Mouse (Mus musculus): Measurements from ENCODE around the gene Hist1h2bl. TPM values are rescaled to one million over a fixed set of nuclear protein-coding genes. Genes with fewer than 3 reads are reported as not detected.

The Hist1h2bl gene
- polyA plus RNA-seq (2017; shearing (Covaris generic)), result not detected

DNA sequence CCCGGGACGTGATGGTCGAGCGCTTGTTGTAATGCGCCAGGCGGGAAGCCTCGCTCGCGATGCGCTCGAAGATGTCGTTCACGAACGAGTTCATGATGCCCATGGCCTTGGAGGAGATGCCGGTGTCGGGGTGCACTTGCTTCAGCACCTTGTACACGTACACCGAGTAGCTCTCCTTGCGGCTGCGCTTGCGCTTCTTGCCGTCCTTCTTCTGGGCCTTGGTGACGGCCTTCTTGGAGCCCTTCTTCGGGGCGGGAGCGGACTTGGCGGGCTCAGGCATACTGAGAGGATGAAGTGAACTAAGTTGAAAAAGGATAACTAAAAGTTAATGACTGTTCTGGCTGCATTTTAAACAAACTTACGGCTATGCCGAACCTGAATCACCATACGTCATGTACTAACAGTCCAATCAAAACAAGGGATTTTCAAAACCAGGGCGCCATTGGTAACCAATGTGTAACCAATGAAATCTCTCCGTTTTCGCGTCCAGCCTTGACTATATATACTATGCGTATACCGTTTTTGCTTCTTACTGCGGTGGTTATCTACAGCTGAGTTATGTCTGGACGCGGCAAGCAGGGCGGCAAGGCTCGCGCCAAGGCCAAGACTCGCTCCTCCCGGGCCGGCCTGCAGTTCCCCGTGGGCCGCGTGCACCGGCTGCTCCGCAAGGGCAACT lies at the start of gene Hist1h2bl, which contains the start of gene Hist1h2ai:
Gene Hist1h2bl (minus strand): TSS at position 280 of the 676 bp plus-strand sequence.
Gene Hist1h2ai (plus strand): TSS at position 559 of the 676 bp plus-strand sequence.

GRCm38 (mm10) chr13:21753524-21754285 lies 37.8 kb upstream of the Hist1h2bl start, which contains the start of the genes Hist1h2ak and Hist1h2bn:
Gene Hist1h2ak (minus strand): TSS chr13:21753827.
Gene Hist1h2bn (plus strand): TSS chr13:21754123.

DNA sequence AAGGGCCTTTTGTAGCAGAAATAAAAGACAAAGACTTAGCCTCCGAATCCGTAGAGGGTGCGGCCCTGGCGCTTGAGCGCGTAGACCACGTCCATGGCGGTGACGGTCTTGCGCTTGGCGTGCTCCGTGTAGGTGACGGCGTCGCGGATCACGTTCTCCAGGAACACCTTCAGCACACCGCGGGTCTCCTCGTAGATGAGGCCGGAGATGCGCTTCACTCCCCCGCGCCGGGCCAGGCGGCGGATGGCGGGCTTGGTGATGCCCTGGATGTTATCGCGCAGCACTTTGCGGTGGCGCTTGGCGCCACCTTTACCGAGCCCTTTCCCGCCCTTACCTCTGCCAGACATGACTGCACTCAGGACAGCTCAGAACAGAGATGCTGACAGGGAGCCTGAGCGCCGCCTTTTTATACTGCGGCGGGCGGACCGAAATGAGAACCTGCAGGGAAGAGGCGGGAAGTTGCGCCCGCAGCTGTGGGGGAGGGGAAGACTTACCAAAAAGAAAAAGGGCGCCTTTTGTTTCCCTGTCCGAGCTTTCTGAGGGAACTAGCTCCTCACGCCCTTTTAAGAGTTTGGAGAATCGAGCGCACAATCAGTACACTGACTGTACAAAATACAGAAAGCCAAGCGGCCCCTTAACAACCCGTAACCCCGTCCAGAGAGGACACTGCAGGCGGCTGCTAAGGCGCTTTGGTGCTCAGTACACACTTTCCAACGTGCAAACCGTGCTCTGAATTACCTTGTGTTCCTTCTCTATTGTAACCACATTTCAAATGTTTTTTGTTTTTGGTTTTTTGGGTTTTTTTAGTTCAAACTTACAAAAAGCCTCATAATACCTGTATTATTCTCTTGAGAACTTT lies 34.4 kb upstream of the Hist1h2bl start, which contains the start of gene Hist1h4k:
Gene Hist1h4k (minus strand): TSS at position 347 of the 859 bp plus-strand sequence.

DNA sequence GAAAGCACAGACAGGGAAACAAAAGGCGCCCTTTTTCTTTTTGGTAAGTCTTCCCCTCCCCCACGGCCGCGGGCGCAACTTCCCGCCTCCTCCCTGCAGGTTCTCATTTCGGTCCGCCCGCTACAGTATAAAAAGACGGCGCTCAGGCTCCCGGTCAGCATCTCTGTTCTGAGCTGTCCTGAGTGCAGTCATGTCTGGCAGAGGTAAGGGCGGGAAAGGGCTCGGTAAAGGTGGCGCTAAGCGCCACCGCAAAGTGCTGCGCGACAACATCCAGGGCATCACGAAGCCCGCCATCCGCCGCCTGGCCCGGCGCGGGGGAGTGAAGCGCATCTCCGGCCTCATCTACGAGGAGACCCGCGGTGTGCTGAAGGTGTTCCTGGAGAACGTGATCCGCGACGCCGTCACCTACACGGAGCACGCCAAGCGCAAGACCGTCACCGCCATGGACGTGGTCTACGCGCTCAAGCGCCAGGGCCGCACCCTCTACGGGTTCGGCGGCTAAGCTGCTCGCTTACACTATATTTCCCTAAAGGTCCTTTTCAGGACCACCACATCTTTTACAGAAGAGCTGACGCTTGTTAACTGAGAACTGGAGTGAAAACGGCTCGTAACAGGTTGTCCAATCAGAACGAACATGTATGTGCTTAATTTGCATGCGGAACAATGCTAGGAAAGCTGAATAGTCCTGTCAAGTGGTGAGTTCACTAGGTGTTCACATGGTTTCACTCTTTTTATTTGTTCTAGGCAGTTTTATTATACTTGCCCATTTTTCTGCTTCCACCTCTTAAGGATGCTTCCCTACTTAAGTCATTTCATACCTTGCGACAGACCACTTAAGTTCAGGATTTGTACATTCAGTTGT lies 19.2 kb upstream of the Hist1h2bl start, which contains the start of gene Hist1h4j:
Gene Hist1h4j (plus strand): TSS at position 159 of the 862 bp plus-strand sequence.

GRCm38 (mm10) chr13:21721757-21722372 lies 5.9 kb upstream of the Hist1h2bl start, which contains the start of gene Hist1h2bm:
Gene Hist1h2bm (plus strand): TSS chr13:21722044.

GRCm38 (mm10) chr13:21717397-21718357 lies 1.7 kb upstream of the Hist1h2bl start, which contains the start of gene Hist1h3h:
Gene Hist1h3h (plus strand): TSS chr13:21717659.

DNA sequence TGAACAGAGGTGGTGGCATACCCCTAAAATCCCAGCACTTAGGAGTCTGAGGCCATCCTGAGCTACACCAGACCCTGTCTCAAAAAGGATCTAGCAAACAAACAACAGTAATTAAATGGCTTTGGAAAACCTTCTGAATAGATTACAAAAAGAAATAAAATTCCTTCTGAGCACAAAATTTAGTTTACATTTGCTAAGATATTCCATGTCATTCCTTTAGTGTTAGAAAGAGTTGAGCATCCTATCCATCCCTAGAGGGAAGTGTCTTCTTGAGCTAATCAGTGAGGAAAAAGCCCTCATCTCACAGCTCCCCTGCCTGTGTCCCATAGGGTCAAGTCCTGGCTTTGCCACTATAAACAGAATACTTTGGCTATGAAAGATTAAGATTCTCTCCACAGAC lies 18.1 kb downstream of the Hist1h2bl start, which contains the start of gene Olfr1359:
Gene Olfr1359 (plus strand): TSS at position 301 of the 400 bp plus-strand sequence.

GRCm38 (mm10) chr13:21677305-21677704 lies 38.6 kb downstream of the Hist1h2bl start, which contains the start of gene Olfr1360:
Gene Olfr1360 (minus strand): TSS chr13:21677405.

Other genes with a start within 250 kb of the Hist1h2bl start
- not detected for gene Nkapl, start 247.6 kb downstream of the Hist1h2bl start, polyA plus RNA-seq (2017; shearing (Covaris generic))
- not detected for gene Zkscan4, start 237.2 kb downstream of the Hist1h2bl start, polyA plus RNA-seq (2017; shearing (Covaris generic))
- not detected for gene Gm10065, start 236.7 kb downstream of the Hist1h2bl start, polyA plus RNA-seq (2017; shearing (Covaris generic))
- 0.55 TPM for gene AK157302, start 220.9 kb downstream of the Hist1h2bl start, polyA plus RNA-seq (2017; shearing (Covaris generic))
- gene Gm11273, start 214.7 kb downstream of the Hist1h2bl start, polyA plus RNA-seq (2017; shearing (Covaris generic)), result 3.5 TPM
- 3.1 TPM for gene Zkscan8, start 185.0 kb downstream of the Hist1h2bl start, polyA plus RNA-seq (2017; shearing (Covaris generic))
- gene Olfr1366, start 173.3 kb downstream of the Hist1h2bl start, polyA plus RNA-seq (2017; shearing (Covaris generic)), result 0.11 TPM
- gene Olfr1535, start 156.2 kb downstream of the Hist1h2bl start, polyA plus RNA-seq (2017; shearing (Covaris generic)), result not detected
- not detected for gene Olfr1364, start 134.4 kb downstream of the Hist1h2bl start, polyA plus RNA-seq (2017; shearing (Covaris generic))
- gene Olfr1362, start 102.1 kb downstream of the Hist1h2bl start, polyA plus RNA-seq (2017; shearing (Covaris generic)), result not detected
- not detected for gene Olfr11, start 73.6 kb downstream of the Hist1h2bl start, polyA plus RNA-seq (2017; shearing (Covaris generic))
- gene Olfr1361, start 52.8 kb downstream of the Hist1h2bl start, polyA plus RNA-seq (2017; shearing (Covaris generic)), result not detected
- not detected for gene Olfr1360, start 38.7 kb downstream of the Hist1h2bl start, polyA plus RNA-seq (2017; shearing (Covaris generic))
- gene Olfr1359, start 18.0 kb downstream of the Hist1h2bl start, polyA plus RNA-seq (2017; shearing (Covaris generic)), result not detected
- not detected for gene Hist1h2ai, start 279 bp upstream of the Hist1h2bl start, polyA plus RNA-seq (2017; shearing (Covaris generic))
- 1.7 TPM for gene Hist1h3h, start 1.5 kb upstream of the Hist1h2bl start, polyA plus RNA-seq (2017; shearing (Covaris generic))
- gene Hist1h2bm, start 5.9 kb upstream of the Hist1h2bl start, polyA plus RNA-seq (2017; shearing (Covaris generic)), result not detected
- 1.1 TPM for gene Hist1h4j, start 18.9 kb upstream of the Hist1h2bl start, polyA plus RNA-seq (2017; shearing (Covaris generic))
- 10.0 TPM for gene Hist1h4k, start 34.4 kb upstream of the Hist1h2bl start, polyA plus RNA-seq (2017; shearing (Covaris generic))
- gene Hist1h2ak, start 37.7 kb upstream of the Hist1h2bl start, polyA plus RNA-seq (2017; shearing (Covaris generic)), result 4.1 TPM
- gene Hist1h2bn, start 38.0 kb upstream of the Hist1h2bl start, polyA plus RNA-seq (2017; shearing (Covaris generic)), result 2.5 TPM
- gene Hist1h1b, start 64.5 kb upstream of the Hist1h2bl start, polyA plus RNA-seq (2017; shearing (Covaris generic)), result 0.97 TPM
- gene Hist1h3i, start 67.2 kb upstream of the Hist1h2bl start, polyA plus RNA-seq (2017; shearing (Covaris generic)), result 1.9 TPM
- 2.3 TPM for gene Hist1h2an, start 71.1 kb upstream of the Hist1h2bl start, polyA plus RNA-seq (2017; shearing (Covaris generic))
- not detected for gene Hist1h2bp, start 71.3 kb upstream of the Hist1h2bl start, polyA plus RNA-seq (2017; shearing (Covaris generic))
- gene Hist1h2bq, start 94.1 kb upstream of the Hist1h2bl start, polyA plus RNA-seq (2017; shearing (Covaris generic)), result 6.5 TPM
- 14.0 TPM for gene Hist1h2ao, start 94.3 kb upstream of the Hist1h2bl start, polyA plus RNA-seq (2017; shearing (Covaris generic))
- 29.9 TPM for gene Hist1h4m, start 95.6 kb upstream of the Hist1h2bl start, polyA plus RNA-seq (2017; shearing (Covaris generic))
- gene Hist1h4n, start 116.1 kb upstream of the Hist1h2bl start, polyA plus RNA-seq (2017; shearing (Covaris generic)), result 31.0 TPM
- gene Hist1h2ap, start 117.4 kb upstream of the Hist1h2bl start, polyA plus RNA-seq (2017; shearing (Covaris generic)), result 68.0 TPM
- 6.1 TPM for gene Hist1h2br, start 117.6 kb upstream of the Hist1h2bl start, polyA plus RNA-seq (2017; shearing (Covaris generic))
- gene Zfp184, start 229.0 kb upstream of the Hist1h2bl start, polyA plus RNA-seq (2017; shearing (Covaris generic)), result 0.66 TPM

Measured in naive thymus-derived CD4-positive, alpha-beta T cell, adult 5 months (primary cell).